Mouse (Mus musculus) limb, embryonic 10.5 days (tissue): ENCODE measurements around the gene Slc9a9. TPM values are rescaled to one million over a fixed set of nuclear protein-coding genes. Genes with fewer than 3 reads are reported as not detected.

Experiments used
- DNase-seq: peaks from one replicate; pipeline ENCODE4 v3.0.0-alpha.2; 2017; ENCODE audit warnings: low spot score
- H3K27ac ChIP-seq: fragments of 300-500 bp; sonication (generic); 2 replicates; pipeline ENCODE4 v1.5.1; 2016; ENCODE audit warnings: mild to moderate bottlenecking
- H3K27me3 ChIP-seq: fragments of 300-500 bp; sonication (generic); 2 replicates; pipeline ENCODE4 v1.6.1; 2016; ENCODE audit warnings: low read depth, mild to moderate bottlenecking; ENCODE audit not compliant: poor library complexity, severe bottlenecking
- H3K36me3 ChIP-seq: fragments of 300-500 bp; sonication (generic); 2 replicates; pipeline ENCODE4 v1.6.1; 2016; ENCODE audit warnings: mild to moderate bottlenecking, moderate library complexity
- H3K4me1 ChIP-seq: fragments of 300-500 bp; sonication (generic); 2 replicates; pipeline ENCODE4 v1.6.1; 2016
- H3K4me3 ChIP-seq: fragments of 300-500 bp; sonication (generic); 2 replicates; pipeline ENCODE4 v1.5.1; 2016; ENCODE audit warnings: mild to moderate bottlenecking, moderate library complexity
- H3K9me3 ChIP-seq: fragments of 300-500 bp; sonication (generic); replicated peaks from 2 replicates; pipeline ENCODE4 v1.6.1; 2016; ENCODE audit warnings: mild to moderate bottlenecking
- WGBS: fragments of 180-500 bp; shearing (Covaris S2); methylation state at CpG from one replicate; pipeline ENCODE4 v1.1.7; 2016; 5-methylcytosine and 5-hydroxymethylcytosine counted together
- polyA plus RNA-seq: library from polyadenylated mRNA; unstranded; fragments of >200 nt; fragmentation: Nextera tagmentation; extraction: Ambion mirVana; gene quantifications from 2 replicates; pipeline ENCODE4 v1.2.1, GENCODE M21; 2016

The Slc9a9 gene
- polyA plus RNA-seq, 1 experiment from 2014 or later = 1.5 TPM

DNA sequence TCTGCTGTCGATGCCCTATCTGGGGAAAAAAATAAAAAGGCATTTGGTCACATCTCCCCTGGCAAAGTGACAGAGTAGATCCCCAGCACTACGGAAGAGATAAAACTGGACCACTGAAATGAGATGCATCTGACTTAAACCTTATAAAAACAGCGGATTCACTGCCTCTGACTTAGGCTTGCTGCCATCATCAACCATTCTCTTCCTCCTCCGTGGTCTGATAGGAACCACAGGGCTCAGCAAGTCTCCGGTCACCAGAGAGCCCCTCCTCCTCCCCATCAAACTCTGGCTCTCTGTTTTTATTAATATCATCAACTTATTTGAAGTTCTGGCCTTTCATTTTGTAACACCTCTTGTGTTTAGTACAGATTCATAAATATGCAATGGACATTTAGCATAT lies 383.5 kb downstream of the Slc9a9 start:
- no peak overlapping the region for H3K4me3 ChIP-seq
- H3K27ac ChIP-seq = no peak overlapping the region
- peaks cover 4% of the 10 kb centered on the region; the same call in 1 of the 2 replicates for H3K4me1 ChIP-seq
- H3K27me3 ChIP-seq = no peaks in the 10 kb centered on the region
- DNase-seq = no peak
- 86% methylated on average over 5 of the region's 5 CpGs for WGBS
- no peaks in the 10 kb centered on the region for H3K9me3 ChIP-seq
- no peaks in the 10 kb centered on the region for H3K36me3 ChIP-seq

DNA sequence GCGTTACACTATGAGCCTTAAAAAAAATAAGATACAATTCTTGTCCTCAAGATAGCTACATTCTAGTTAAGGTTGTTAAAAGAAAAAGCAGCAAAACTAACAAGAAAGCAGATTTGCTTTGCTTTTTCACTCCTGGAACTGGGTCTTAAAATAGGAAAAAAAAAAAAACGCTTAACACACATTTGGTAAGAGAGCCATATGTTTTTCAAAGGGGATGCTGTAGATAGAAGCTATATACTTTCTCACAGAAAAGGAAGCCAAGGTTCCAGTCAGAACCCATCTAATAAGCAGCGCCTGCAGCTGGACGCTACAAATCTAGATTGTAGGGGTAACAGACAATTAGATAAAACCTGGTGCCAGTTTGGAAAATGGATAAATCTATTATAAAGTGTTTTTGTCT lies 386.1 kb downstream of the Slc9a9 start:
- WGBS = 89% methylated on average over 4 of the region's 4 CpGs
- Histone ChIP-seq H3K36me3 (no peaks in the 10 kb centered on the region), H3K4me3 (no peak overlapping the region), H3K4me1 (no peaks in the 10 kb centered on the region), H3K9me3 (no peaks in the 10 kb centered on the region), H3K27me3 (no peaks in the 10 kb centered on the region), H3K27ac (no peak overlapping the region)
- no peak for DNase-seq

GRCm38 (mm10) chr9:95060702-95061101 lies 391.0 kb downstream of the Slc9a9 start:
- no peaks in the 10 kb centered on the region for H3K4me1 ChIP-seq
- H3K4me3 ChIP-seq = no peak overlapping the region
- no peak overlapping the region for H3K27ac ChIP-seq
- no peaks in the 10 kb centered on the region for H3K9me3 ChIP-seq
- WGBS = 91% methylated on average over 4 of the region's 4 CpGs
- no peak for DNase-seq
- H3K36me3 ChIP-seq = no peaks in the 10 kb centered on the region
- no peaks in the 10 kb centered on the region for H3K27me3 ChIP-seq

GRCm38 (mm10) chr9:95067037-95067436 lies 397.3 kb downstream of the Slc9a9 start:
- DNase-seq = no peak
- Histone ChIP-seq H3K9me3 (no peaks in the 10 kb centered on the region), H3K4me3 (no peak overlapping the region), H3K4me1 (0 out of 2 replicates have a peak, but pooled peaks cover 1% of the 10 kb centered on the region), H3K36me3 (no peaks in the 10 kb centered on the region), H3K27ac (no peak overlapping the region), H3K27me3 (no peaks in the 10 kb centered on the region)
- WGBS = 77% methylated on average over 3 of the region's 3 CpGs

GRCm38 (mm10) chr9:95068466-95068865 lies 398.8 kb downstream of the Slc9a9 start:
- no peak for DNase-seq
- no peak overlapping the region for H3K27ac ChIP-seq
- 88% methylated on average over 2 of the region's 2 CpGs for WGBS
- no peaks in the 10 kb centered on the region for H3K36me3 ChIP-seq
- no peak overlapping the region for H3K4me3 ChIP-seq
- H3K27me3 ChIP-seq = no peaks in the 10 kb centered on the region
- no peaks in the 10 kb centered on the region for H3K9me3 ChIP-seq
- peaks cover 12% of the 10 kb centered on the region; the same call in 1 of the 2 replicates for H3K4me1 ChIP-seq

GRCm38 (mm10) chr9:95070832-95071519 lies 401.3 kb downstream of the Slc9a9 start:
- no peaks in the 10 kb centered on the region for H3K36me3 ChIP-seq
- WGBS = 84% methylated on average over 13 of the region's 13 CpGs
- H3K4me3 ChIP-seq = no peak overlapping the region
- peaks cover 18% of the 10 kb centered on the region; the same call in 1 of the 2 replicates for H3K4me1 ChIP-seq
- no peaks in the 10 kb centered on the region for H3K9me3 ChIP-seq
- DNase-seq = no peak
- H3K27me3 ChIP-seq = no peaks in the 10 kb centered on the region
- no peak overlapping the region for H3K27ac ChIP-seq

DNA sequence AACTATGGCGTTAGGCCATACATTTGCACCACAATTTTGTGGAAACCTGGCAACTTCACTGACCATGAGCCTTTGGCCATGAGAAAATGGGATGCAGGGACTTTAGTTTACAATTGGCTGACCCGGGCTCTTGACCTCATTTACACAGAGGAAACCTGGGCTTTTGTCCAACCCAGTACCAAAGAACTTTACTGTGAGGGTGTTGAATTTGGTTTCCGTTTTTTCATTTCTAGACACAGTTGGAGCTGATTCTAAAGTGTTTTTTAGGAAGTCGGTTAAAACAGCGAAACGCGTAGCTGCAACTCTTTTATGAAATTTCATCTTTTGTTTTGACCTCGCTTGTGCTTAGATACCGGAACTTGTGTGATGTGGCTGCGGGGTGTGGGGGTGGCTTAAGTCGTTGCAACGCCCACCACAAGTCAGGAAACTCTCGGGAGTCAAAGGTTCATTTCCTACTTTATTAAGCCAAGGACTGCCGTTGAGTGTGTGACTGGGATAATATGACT lies 402.8 kb downstream of the Slc9a9 start:
- DNase-seq = no peak
- H3K27me3 ChIP-seq = no peaks in the 10 kb centered on the region
- H3K4me1 ChIP-seq = peaks cover 18% of the 10 kb centered on the region; the same call in 1 of the 2 replicates
- H3K4me3 ChIP-seq = no peak overlapping the region
- WGBS = 80% methylated on average over 14 of the region's 14 CpGs
- no peaks in the 10 kb centered on the region for H3K9me3 ChIP-seq
- no peaks in the 10 kb centered on the region for H3K36me3 ChIP-seq
- no peak overlapping the region for H3K27ac ChIP-seq

DNA sequence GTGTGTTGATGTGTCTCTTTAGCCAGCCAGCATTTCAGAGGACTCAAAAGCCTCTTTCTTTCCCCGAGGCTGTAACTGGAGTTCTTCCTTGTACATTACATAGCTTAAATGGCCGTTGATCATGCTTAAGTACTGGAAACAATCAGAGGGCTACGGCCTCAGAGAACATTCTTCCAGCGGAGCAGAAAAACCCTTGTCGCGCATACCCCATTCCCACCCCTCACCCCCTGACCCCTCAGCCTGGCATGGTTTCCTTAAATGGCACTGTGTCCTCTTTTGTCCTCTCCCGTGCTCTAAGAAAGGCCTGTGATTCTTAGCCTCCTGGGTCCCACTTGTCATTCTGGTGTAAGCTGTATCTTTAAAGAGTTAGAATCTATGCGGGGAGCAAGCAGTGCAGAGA lies 404.0 kb downstream of the Slc9a9 start:
- H3K27ac ChIP-seq = peak overlapping the region; percentile 38; the same call in 1 of the 2 replicates

GRCm38 (mm10) chr9:95075856-95076255 lies 406.1 kb downstream of the Slc9a9 start:
- H3K36me3 ChIP-seq = no peaks in the 10 kb centered on the region
- no peaks in the 10 kb centered on the region for H3K27me3 ChIP-seq
- 85% methylated on average over 12 of the region's 12 CpGs for WGBS

More for the DNA sequence above, 404.0 kb downstream of the Slc9a9 start:
- no peak for DNase-seq
- Histone ChIP-seq H3K4me1 (peaks cover 26% of the 10 kb centered on the region; the same call in 1 of the 2 replicates), H3K4me3 (no peak overlapping the region), H3K9me3 (no peaks in the 10 kb centered on the region), H3K27me3 (no peaks in the 10 kb centered on the region), H3K36me3 (no peaks in the 10 kb centered on the region)
- WGBS = 59% methylated on average over 8 of the region's 8 CpGs

DNA sequence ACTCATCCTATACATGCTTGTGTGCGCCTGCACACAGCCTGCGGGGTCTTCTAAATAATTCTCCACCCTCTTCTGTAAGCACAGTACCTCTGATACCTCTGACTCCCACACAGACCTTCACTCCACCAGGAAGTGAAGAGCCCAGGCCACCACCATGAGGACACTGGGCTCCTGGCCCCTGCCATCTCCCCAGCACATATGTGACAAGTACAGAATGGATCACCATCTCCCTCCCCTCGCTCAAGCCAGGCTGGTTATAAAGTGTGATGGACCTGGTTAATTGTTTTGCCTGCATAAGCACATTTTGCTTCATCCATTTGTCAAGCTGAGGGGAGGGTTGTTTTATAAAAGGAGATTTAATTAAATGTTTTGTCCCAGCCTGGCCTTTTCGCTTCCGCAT lies 408.2 kb downstream of the Slc9a9 start:
- H3K4me1 ChIP-seq = peaks cover 19% of the 10 kb centered on the region; the same call in 1 of the 2 replicates
- no peaks in the 10 kb centered on the region for H3K27me3 ChIP-seq
- no peaks in the 10 kb centered on the region for H3K36me3 ChIP-seq
- no peak overlapping the region for H3K27ac ChIP-seq
- WGBS = 84% methylated on average over 5 of the region's 5 CpGs
- peak; percentile 25 for DNase-seq
- H3K4me3 ChIP-seq = no peak overlapping the region
- no peaks in the 10 kb centered on the region for H3K9me3 ChIP-seq

More at GRCm38 (mm10) chr9:95075856-95076255, 406.1 kb downstream of the Slc9a9 start:
- Histone ChIP-seq H3K4me3 (no peak overlapping the region), H3K27ac (no peak overlapping the region), H3K4me1 (peaks cover 26% of the 10 kb centered on the region; the same call in 1 of the 2 replicates), H3K9me3 (no peaks in the 10 kb centered on the region)
- no peak for DNase-seq

DNA sequence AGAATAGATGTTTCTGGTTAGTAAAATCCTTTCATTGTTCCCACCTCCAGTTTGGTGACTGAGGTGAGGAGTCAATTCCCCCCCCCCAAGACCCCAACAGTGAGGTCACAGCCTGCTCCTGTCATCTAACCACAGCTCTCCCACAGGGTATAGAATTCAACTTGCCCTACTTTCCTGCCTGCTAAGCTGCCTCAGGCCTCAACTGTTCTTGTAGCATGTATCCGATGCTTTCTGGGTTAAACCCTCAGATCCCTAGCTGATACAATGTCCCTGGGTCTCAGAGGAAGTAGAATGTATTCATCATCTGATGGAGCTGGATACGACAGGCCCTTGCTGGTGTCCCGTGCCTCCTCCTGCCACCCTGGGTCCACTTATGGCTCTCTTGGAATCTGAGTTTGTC lies 408.9 kb downstream of the Slc9a9 start:
- DNase-seq = peak; percentile 24
- 86% methylated on average over 3 of the region's 3 CpGs for WGBS
- Histone ChIP-seq H3K4me1 (peaks cover 13% of the 10 kb centered on the region; the same call in 1 of the 2 replicates), H3K9me3 (no peaks in the 10 kb centered on the region), H3K36me3 (no peaks in the 10 kb centered on the region), H3K27ac (no peak overlapping the region), H3K4me3 (no peak overlapping the region), H3K27me3 (no peaks in the 10 kb centered on the region)

DNA sequence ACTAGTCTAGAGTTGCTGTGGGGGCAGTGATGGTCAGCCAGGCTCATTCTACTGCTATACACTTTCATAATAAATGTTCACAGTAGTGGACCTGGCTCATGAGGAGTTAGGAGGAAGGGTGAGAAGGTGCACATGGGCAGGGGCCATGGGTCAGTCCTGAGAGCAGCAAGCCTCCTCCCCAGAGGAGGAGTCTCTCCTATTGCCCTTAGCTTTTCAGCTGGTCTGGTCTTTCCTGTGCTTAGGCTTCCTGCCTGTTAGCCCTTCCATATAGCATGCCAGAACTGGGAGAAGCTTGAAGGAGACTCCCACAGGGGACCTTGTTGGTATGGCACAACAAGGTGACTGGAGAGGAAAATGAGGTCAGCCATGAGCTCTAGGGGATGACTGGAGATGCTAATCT lies 410.2 kb downstream of the Slc9a9 start:
- Histone ChIP-seq H3K9me3 (no peaks in the 10 kb centered on the region), H3K4me3 (no peak overlapping the region), H3K27ac (no peak overlapping the region), H3K27me3 (no peaks in the 10 kb centered on the region), H3K36me3 (no peaks in the 10 kb centered on the region), H3K4me1 (peaks cover 9% of the 10 kb centered on the region; the same call in 1 of the 2 replicates)
- peak; percentile 16 for DNase-seq

DNA sequence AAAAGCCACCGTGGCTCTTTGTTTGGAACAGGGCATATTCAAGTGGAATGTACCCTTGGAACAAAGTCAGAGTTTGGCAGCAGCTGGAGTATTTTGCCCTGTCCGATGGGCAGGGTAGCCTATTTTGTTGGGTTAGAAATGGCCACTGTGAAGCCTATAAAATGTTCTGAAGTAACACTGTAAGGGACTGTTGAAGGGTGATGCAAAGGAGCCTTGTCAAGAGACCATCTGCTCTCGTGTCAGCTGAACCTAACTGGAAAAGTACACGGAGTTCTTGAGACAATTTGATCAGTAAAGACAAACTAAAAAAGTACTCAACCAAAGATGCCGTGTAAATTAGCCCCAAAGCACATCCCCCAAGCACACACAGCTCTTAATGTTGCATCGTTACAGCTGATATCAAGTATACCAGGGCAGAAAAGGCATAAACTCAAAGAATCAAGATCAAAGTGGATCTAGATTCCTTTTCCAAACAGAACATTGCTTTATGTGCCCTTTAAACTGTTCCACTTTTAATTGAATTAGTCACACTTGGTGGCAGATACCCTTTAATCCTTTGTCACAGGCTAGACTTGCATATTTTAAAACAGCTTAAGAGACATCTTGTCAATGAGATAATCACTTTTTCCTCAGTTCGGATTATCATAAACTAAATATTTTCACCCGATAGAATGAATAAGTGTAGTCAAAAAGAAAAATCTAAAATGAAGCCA lies 416.6 kb downstream of the Slc9a9 start:
- DNase-seq = no peak
- Histone ChIP-seq H3K27ac (no peak overlapping the region), H3K4me3 (no peak overlapping the region), H3K27me3 (no peaks in the 10 kb centered on the region), H3K9me3 (no peaks in the 10 kb centered on the region), H3K4me1 (0 out of 2 replicates have a peak, but pooled peaks cover 4% of the 10 kb centered on the region), H3K36me3 (no peaks in the 10 kb centered on the region)
- WGBS = 81% methylated on average over 8 of the region's 8 CpGs
